Mouse (Mus musculus): ENCODE data around the gene Mobp. TPM values are rescaled to one million over a fixed set of nuclear protein-coding genes. Genes with fewer than 3 reads are reported as not detected.
A peak's percentile ranks its signal among the peaks of the same experiment; 100 is the strongest.
"Not testable (repeated sequence)": the region's sequence is repeated elsewhere in the genome, so short reads cannot be mapped to it uniquely, and the experiment has no call there.

The Mobp gene
- polyA plus RNA-seq (2017; shearing (Covaris generic)), result under 1 TPM in 1 of 2 experiments, not detected in 1; 0.12 TPM

DNA sequence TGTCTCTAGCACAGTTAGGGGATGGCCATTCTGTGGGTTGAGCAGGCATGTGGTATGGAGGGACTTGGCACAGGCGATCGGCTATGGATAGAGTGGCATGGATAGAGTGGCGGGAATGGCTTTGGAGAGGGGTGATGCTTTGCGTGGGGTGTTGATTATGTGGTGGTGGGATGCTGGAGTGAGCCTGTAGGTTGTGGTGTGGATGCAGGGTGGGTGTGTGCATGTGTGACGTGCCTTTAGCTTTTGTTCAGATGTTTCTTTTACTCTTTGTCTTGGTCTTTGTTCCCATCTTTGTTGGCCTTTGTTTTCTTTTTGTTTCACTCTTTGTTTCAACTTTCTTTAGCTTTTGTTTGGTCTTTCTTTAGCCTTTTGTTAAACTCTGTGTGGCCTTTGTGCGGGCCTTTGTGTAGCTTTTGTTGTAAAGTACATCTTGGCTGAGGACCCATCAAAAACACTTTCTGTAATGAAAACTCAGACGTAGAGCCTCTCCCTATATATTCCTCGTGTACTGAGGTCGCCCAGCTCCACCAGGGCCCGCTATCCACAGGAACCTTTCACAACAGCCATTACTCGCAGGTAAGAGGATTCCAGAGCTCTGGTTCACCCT is at the start of gene Mobp:
Gene Mobp, plus strand, starts transcription at position 486 of the 607 bp plus-strand sequence.
- no peak for ATAC-seq

DNA sequence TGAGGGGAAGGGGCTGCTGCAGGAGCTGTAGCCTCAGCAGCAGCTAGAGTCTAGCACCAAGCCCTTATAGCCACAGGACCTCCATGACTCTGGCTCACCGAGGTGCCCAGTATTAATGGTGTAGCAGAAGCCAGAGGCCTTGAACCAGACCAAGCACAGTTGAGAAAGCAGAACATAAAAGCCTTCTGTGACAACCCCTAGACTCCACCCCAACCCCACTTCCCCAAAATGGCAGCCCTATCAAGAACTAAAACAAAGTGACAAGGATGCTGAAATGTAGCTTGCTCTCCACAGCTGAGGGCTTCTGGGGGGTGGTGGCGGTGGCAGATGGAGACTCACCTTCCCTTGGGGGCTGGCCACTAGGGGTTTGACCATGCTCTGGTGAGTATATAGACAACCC is 48.3 kb upstream of the Mobp start:
- ATAC-seq, result no peak

DNA sequence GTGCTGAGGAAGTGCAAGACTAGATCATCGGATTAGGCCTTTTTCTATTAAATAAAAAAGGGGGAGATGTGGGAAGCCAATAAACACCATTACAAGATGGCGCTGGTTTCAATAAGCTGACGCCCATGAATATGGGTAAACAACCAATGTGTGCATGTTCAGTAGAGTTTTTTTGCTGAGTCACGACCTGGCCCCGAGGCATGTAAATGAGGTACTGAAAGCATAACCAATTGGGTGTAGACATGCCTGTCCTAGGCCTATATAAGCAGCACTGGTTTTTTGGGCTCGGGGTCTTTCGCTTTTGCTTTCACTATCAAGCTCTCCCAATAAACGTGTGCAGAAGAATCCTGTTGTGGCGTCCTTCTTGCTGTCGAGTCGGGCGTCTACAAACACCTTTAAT is 40.6 kb upstream of the Mobp start:
- ATAC-seq, result not testable (repeated sequence)

DNA sequence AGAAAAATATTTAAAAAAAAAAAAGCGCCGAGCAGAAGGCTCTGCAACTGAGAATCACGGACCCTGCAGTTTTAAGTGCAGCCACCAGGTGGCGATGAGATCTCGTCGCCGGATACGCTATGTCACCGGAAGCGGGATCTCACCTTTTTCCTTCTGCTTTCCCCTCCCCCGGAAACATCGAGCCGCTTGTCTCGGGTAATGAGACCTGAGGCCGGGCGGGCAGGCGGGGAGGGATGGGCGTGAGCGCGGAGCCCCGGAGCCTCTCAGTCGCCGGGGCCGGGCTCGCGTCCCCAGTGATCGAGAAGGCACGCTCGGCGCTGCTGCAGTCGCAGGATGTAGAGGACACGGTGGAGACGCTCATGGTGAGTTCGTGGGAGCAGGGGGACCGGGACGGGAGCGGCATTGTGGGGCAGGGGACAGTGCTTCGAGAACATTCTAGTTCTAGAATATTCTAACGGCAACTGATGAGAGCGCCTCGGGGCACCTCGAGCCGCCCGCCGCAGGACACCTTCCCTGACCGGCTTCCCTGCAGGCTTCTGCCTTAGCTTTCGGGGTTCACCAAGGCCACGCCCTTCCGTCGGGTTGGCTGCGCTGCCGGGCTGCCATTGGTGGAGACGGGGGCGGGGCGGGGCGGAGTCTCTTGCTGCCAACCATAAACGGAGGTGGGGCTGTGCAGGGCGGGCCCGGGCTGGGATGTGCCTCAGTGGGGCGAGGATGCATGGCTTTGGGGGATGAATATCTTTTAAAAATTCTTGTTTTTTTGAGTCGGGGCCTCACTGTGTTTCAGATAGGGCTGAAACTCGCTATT is 39.1 kb upstream of the Mobp start, which contains the start of gene Slc25a38:
Gene Slc25a38, plus strand, starts transcription at position 164 of the 808 bp plus-strand sequence.
- ATAC-seq, result peak; percentile 90

DNA sequence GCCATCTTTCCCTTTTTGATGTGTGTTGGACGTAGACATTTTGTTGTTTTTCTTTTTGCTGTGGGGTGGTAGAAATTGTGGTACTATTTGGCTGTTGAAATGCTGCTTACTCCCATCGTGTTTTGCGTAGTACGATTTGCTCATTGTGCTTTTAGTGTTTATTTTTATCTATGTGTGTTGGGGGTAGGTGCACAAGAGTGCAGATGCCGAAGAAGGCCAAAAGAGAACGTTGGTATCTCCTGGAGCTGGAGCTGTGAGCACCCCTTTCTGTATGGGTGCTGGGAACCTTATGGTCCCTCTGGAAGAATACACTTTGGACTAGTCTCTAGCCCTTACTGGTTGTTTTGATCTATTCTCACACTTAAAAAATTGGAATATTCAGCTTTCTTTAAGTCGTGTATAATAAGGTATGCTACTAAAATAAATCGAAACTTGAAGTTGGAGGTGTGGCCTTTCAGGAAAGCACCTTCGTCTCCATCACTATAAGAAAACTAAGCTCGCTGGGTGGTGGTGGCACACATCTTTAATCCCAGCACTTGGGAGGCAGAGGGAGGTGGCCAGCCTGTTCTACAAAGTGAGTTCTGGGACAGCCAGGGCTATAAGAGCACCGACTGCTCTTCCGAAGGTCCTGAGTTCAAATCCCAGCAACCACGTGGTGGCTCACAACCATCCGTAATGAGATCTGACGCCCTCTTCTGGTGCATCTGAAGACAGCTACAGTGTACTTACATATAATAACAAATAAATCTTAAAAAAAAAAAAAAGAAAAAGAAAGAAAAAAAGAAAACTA is 38.2 kb upstream of the Mobp start:
- ATAC-seq, result no peak

DNA sequence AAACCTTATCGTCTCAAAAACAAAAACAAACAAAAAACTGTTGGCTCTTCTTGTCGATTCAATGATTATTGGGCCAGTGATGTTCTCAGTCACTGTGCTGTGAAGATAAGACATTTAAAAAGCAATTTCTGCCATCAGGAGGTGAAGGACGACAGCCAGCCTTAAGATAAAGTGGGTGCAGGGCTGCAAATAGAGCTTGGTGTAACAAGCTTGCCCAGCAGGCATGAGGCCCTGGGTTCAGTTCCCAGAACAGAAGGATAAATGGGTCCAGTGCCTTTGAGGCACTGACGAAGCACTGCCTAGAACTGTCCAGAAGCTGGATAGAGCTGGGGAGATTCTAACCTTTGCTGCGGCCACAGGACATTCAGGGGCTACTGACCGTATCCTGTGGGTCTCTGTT is 37.0 kb upstream of the Mobp start:
- ATAC-seq, result no peak

DNA sequence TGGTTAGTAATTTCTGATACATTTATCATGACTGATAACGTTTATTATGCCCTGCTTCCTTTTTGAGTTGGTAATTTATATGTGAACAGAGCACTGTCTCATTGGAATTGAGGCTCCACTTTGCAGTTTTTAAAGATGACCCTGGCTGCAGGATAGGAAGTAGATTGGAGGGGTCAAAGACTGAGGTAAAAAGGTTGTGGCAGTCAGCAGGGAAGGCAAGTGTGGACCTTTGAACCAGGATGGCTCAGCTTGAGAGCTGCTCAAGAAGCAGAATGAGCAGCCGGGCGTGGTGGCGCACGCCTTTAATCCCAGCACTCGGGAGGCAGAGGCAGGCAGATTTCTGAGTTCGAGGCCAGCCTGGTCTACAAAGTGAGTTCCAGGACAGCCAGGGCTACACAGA is 36.1 kb upstream of the Mobp start:
- no peak for ATAC-seq

DNA sequence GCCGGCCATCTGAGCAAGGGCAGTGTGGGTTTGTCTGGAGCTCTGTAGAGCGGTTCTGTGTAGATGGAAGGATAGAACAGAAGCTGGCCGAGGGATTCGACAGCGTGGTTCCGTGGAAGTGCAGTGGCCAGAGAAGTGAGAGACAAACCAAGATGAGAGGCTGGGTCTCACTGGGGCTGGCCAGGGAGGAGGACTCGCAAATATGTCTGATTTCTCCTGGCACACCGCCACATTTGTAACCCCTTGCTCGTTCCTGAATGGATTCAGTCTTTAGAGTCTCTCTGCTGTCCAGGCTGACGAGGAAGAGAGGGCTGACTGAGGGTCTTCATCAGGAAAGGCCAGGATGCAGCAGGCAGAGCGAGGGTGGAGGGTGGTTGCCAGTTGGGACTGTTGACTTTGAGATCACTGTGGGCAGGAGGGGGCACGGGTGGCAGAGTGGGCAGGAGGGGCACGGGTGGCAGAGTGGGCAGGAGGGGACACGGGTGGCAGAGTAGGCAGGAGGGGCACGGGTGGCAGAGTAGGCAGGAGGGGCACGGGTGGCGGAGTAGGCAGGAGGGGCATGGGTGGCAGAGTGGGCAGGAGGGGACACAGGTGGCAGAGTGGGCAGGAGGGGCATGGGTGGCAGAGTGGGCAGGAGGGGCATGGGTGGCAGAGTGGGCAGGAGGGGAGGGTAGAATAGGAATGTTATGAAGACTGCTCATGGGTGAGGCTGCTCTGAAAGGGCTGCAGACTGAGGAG is 35.3 kb upstream of the Mobp start:
- ATAC-seq, result no peak

DNA sequence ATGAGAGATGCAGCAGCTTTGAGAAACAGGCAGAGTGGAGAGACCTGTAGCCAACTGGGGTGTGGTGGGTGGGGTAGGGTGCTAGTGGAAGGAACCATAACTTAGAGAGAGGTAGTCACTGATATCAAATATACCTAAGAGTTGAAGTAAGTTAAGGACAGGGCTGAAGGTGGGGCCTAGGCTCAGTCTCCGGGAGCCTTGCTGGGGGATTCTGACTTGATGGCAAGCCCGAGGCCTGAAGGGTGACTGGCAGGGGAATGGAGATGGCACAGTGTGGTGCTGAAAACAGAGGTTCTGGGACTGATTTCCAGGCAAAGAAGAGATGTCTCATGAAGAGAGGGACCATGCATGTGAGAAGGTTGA is 34.7 kb upstream of the Mobp start:
- no peak for ATAC-seq

DNA sequence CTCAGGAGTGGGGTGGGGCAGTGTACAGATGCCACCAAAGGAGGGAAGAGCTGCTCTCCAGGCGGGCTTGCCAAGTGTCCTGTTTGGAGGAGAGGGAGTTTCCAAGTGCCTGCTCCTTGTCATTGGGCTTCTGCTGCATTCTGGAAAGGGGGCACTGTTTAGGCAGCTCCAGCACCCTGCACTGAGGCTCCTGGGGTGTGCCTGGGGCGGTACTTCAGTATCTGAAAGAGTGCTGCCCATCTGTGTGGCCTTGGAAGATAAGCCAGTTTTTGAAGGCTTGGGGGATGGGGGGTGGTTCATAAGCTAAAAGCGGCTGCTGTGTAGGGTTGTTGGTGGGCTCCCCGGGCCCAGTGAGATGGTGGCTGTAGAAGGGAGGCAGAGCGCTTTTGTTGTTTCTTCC is 33.9 kb upstream of the Mobp start:
- no peak for ATAC-seq

DNA sequence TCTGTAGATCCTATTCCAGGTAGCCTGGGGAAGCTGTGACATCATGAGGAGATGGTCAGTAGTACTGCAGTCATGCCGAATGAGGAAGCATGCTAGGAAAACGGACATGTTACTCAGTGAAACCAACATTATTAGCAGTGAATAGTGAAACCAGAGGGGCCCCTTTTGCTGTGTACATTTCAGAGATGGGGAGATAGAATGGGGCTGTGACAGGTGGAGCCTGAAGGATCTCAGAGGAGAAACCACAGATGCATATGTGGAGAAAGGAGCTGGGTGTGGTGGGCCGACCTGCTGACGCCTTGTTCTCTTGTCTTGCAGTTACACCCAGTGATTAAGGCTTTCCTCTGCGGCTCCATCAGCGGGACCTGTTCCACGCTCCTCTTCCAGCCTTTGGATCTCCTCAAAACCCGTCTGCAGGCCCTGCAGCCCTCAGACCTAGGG is 33.3 kb upstream of the Mobp start:
- ATAC-seq, result no peak

DNA sequence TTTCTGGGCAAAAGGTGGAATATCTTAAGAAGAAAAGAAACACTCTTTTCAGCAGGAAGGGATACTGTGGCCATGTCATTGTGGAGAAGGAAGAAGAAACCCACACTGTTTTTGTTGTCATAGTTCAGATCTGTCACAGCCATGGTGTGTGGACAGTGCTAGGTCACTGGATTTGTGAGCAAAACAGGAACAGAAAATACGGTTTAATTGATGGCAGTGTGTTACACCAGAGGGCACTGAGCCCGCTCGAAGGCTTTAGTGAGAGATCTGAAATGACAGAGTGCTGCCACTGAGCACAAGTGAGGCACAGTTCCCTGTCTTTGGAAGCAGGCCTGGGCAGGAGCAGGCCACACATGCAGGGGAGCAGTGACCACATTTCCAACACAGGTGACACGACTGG is 31.3 kb upstream of the Mobp start:
- ATAC-seq, result no peak

DNA sequence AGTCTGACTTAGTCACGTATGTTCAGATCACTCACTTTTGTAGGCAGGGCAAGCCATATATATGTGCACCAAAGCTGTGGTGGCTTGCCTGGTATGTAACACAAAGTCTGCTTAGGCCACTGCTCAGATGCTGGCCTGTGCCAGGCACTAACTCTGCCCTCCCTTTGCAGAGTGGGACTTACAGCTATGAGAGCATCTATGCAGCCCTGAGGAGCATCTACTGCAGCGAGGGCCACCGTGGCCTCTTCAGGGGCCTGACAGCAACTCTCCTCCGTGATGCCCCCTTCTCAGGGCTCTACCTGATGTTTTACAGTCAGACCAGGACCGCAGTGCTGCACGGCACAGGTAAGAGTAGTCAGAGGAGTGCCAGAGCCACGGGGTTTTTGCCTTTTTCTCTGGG is 29.0 kb upstream of the Mobp start:
- no peak for ATAC-seq

DNA sequence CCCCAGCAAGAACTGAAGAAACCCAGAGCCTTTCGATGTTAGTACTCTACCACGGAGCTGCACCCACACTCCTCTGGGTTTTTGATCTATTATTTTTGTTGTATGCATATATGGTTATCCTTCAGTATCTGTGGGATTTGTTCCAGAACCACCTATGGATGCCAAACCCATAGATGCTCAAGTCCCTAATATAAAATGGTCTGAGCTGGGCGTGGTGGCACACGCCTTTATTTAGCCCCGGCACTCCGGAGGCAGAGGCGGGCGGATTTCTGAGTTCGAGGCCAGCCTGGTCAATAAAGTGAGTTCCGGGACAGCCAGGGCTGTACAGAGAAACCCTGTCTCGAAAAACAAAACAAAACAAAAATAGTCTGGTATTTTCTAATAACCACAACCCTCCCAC is 22.6 kb upstream of the Mobp start:
- no peak for ATAC-seq

DNA sequence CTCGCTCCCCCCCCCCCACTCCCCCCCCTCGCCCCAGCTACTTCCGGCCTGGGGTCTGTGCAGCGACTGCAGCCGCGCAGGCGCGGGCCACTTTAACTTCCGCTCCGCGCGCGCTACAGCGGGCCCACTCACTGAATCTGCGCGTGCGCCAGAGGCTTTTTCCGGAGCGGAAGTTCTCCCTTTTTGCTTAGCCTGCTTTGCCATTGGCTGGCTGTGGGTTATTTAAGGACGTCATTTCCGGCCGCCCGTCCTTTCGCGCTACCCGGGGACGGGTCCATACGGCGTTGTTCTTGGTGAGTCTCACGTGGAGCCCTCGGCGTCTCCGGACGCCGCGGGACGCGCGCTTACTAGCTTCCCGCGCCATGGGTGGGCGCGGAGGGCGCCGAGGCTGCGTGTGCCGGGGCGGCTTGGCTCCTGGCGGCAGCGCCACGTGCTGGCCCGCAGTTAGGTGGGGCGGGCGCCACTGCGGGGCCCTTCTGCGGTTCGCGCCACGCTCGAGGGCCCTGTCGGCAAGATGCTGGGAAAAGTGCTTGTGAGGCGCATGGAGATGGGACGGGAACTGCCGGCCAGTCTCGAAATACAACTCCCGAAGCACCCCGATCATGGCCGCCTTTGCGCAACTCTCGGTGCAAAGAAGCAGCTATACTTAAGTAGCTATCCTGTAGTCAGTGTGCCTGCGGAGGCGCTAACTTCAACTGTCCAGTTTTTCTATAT is 21.8 kb upstream of the Mobp start, which contains the start of gene Rpsa:
Gene Rpsa, plus strand, starts transcription at position 152 of the 714 bp plus-strand sequence.
- ATAC-seq, result peak; percentile 91

DNA sequence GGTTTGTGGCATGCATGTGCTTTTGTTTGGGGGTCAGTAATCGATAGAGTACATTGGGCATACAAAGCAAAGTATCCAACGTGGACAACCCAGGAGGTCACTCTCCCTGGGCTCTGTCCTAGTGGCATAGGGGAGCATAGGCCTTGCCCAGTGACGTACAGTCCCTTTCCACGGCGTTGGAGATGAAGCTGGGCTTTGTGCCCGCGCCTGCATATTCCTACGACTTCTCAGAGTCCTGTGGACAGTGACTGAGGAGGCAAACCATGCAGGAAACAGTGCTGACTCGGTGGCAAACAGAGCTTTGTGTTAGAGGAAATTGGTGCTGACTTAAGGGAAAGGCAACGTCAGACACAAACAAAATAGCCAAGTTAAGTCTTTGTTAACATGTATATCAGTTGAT is 20.2 kb upstream of the Mobp start:
- no peak for ATAC-seq

DNA sequence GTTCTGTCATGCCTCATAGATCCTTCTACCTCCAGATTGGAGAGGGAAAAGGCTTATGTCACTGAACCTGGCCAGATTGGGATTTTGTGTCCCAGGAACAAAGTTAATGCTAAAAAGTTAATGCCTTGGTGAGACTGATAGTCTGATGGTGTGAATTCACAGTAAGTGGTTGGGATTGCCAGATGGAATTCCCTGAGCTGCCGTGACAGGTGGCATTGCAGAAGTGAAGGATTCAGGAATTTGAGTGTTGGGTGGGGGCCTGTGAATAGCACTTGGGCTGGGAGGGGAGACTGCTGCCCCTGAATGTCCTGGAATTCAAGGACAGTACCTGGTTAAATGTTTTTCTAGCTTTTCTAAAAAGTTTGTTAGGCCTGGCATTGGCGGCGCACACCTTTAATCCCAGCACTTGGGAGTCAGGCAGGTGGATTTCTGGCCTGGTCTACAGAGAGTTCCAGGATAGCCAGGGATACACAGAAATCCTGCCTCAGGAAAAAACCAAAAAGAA is 17.7 kb upstream of the Mobp start:
- ATAC-seq, result no peak

DNA sequence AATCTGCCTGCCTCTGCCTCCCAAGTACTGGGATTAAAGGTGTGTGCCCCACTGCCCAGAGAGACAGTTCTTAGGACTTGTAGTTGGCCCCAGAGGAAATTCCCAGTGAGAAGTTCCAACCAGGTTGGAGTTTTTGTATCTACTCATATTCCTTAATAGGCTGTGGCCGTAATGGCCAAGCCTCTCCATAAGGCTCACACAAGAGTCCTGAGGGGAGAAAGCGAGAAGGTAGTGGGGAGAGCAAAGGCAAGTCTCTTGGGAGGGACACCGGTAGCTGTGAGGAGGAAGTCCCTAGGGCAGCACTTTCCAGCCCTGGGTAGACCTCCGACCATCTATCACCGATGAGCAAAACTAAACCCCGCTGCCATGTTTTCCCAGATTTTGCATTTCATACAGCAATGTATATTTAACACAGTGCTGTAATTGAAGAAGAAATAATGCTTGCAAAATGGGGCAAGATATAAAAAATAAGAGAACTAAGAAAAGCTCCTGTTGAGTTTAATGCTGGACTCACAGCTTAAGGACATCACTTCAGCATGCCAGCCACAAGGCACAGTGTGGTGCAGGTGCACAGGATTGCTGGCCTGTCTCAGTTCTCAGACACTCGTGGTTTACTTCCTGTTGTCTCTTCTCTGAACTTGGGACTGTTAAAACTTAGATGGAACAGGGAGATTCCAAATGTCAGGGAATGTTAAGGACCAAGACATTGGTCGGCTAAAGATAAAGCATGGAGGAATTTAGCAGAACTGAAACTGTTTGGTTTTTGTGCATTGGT is 16.3 kb upstream of the Mobp start:
- ATAC-seq, result no peak

DNA sequence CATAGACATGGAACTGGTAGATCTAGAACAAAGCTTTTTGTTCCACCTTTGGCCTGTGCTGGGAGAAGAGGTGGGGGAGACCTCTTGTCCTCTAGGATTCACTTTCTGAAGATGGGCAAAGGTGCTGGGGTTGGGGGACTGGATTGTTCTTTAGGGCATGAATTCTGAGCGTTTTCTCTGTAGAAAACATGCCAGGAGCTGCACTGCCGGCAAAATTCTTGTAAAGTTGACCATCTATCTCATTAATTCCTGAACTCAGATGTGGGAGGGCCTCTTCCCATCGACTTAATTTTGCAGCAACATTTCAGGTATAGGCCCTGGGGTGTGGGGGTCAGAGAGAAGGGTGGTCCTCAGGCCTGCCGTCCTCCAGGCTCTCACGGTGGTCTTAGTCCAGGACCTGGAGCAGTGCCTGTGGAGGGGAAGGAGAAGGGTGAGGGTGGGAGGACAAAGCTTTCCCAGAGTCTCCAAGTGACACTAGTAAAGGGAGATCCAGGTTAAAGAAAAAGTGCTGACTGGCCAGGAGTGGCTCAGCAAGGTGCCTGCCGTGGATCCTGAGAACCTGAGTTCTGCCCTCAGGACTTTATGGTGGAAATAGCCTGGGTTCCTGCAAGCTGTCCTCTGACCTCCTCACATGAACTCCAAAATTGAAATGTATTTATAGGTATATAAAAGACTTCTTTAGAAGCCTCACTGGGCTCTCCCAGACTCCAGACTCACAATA is 15.6 kb upstream of the Mobp start:
- no peak for ATAC-seq

DNA sequence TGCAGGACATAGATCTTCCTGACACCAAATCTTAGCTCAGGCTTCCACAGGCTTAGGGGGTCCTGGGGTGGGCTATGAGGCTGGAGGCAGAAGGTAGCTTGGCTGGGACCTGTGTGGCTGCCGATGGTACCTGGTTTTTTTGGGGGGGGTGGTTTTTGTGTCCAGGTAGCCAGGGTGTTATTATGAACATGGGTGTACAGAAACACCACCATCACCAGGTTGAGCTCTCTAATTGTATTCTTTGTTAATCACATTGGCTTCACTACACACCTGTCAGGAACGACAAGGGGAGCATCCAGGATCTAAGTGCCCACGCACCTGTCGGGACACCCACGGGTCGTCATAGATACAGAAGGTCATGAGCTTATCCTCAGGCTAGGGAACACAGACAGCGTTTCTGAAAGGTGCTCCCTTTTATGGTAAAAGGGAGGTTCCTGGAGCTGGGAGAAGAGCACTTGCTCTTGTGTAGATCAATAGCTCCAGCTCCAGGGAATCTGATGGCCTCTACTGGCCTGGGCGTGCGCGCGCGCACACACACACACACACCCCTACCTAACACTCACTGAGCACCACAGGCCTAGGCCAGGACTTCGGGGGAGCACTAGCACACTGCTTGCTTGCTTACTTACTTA is 14.9 kb upstream of the Mobp start:
- no peak for ATAC-seq

All from CD4-positive, CD25-positive, alpha-beta regulatory T cell, adult 4 months (primary cell).